Mouse (Mus musculus) heart, embryonic 15.5 days (tissue): ENCODE measurements around the gene Pkd1. TPM values are rescaled to one million over a fixed set of nuclear protein-coding genes. Genes with fewer than 3 reads are reported as not detected.

ENCODE experiments used
- ATAC-seq: fragments of 200-750 bp; cut with Nextera tagmentation; replicated peaks from 2 replicates; pipeline ENCODE4 v1.8.0; 2017; ENCODE audit warnings: low read depth, moderate TSS enrichment; ENCODE audit not compliant: insufficient number of reproducible peaks, insufficient read depth, low FRiP score
- H3K27ac ChIP-seq: fragments of 300-500 bp; sonication (generic); 2 replicates; pipeline ENCODE4 v1.5.1; 2015; ENCODE audit warnings: mild to moderate bottlenecking, inconsistent platforms
- H3K27me3 ChIP-seq: fragments of 300-500 bp; sonication (generic); 2 replicates; pipeline ENCODE4 v1.6.1; 2015; ENCODE audit warnings: inconsistent platforms
- H3K36me3 ChIP-seq: fragments of 300-500 bp; sonication (generic); 2 replicates; pipeline ENCODE4 v1.6.1; 2015; ENCODE audit warnings: mild to moderate bottlenecking, inconsistent platforms
- H3K4me1 ChIP-seq: fragments of 300-500 bp; sonication (generic); replicated peaks from 2 replicates; pipeline ENCODE4 v1.6.1; 2015; ENCODE audit warnings: inconsistent platforms
- H3K4me2 ChIP-seq: fragments of 300-500 bp; sonication (generic); 2 replicates; pipeline ENCODE4 v1.6.1; 2015; ENCODE audit warnings: inconsistent platforms, mild to moderate bottlenecking, moderate library complexity
- H3K4me3 ChIP-seq: fragments of 300-500 bp; sonication (generic); 2 replicates; pipeline ENCODE4 v1.5.1; 2015; ENCODE audit warnings: mild to moderate bottlenecking, inconsistent platforms
- H3K9ac ChIP-seq: fragments of 300-500 bp; sonication (generic); 2 replicates; pipeline ENCODE4 v1.6.1; 2015; ENCODE audit warnings: mild to moderate bottlenecking, inconsistent platforms
- H3K9me3 ChIP-seq: fragments of 300-500 bp; sonication (generic); replicated peaks from 2 replicates; pipeline ENCODE4 v1.6.1; 2016; ENCODE audit warnings: inconsistent platforms
- WGBS: fragments of 180-500 bp; shearing (Covaris S2); methylation state at CpG from one replicate; pipeline ENCODE4 v1.1.7; 2015; ENCODE audit warnings: mixed read lengths; 5-methylcytosine and 5-hydroxymethylcytosine counted together
- polyA plus RNA-seq: library from polyadenylated mRNA; unstranded; fragments of >200 nt; fragmentation: Nextera tagmentation; extraction: Ambion mirVana; gene quantifications from 2 replicates; pipeline ENCODE4 v1.2.1, GENCODE M21; 2015

Pkd1 gene
- polyA plus RNA-seq, 1 experiment from 2014 or later, result 12.4 TPM

DNA sequence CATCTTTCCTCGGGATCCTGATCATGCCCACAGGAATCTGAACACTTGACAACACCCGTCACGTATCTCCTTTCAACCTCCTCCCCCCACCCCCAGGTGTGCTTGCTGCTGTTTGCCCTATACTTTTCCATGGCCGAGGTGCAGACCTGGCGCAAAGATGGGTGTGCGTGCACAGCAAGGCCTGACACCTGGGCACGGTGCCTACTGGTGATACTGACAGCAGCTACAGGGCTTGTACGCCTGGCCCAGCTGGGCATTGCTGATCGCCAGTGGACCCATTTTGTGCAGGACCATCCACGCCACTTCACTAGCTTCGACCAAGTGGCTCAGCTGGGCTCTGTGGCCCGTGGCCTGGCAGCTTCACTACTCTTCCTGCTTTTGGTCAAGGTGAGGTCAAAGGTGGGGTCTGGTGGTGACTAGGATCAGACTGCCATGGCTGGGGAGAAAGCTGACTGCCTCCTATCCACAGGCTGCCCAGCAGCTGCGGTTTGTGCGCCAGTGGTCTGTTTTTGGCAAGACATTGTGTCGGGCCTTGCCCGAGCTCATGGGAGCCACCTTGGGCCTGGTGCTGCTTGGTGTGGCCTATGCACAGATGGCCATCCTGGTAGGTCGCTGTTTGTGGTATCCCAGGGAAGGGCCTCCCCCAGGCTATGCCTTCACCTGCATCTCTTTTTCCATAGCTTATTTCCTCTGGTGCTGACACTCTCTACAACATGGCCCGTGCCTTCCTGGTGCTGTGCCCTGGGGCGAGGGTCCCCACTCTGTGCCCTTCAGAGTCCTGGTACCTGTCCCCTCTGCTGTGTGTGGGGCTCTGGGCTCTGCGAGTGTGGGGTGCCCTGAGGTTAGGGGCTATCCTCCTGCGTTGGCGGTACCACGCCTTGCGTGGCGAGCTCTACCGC, 44.6 kb downstream of the Pkd1 start:
- Histone ChIP-seq H3K4me2 (no peak overlapping the region), H3K9ac (no peak overlapping the region), H3K9me3 (no peaks in the 10 kb centered on the region), H3K4me3 (no peak overlapping the region), H3K27ac (no peak overlapping the region), H3K27me3 (no peaks in the 10 kb centered on the region), H3K4me1 (no peaks in the 10 kb centered on the region; the same call in 1 of the 2 replicates), H3K36me3 (peaks cover 84% of the 10 kb centered on the region)
- ATAC-seq, result no peak
- WGBS, result 90% methylated on average over 26 of the region's 26 CpGs

DNA sequence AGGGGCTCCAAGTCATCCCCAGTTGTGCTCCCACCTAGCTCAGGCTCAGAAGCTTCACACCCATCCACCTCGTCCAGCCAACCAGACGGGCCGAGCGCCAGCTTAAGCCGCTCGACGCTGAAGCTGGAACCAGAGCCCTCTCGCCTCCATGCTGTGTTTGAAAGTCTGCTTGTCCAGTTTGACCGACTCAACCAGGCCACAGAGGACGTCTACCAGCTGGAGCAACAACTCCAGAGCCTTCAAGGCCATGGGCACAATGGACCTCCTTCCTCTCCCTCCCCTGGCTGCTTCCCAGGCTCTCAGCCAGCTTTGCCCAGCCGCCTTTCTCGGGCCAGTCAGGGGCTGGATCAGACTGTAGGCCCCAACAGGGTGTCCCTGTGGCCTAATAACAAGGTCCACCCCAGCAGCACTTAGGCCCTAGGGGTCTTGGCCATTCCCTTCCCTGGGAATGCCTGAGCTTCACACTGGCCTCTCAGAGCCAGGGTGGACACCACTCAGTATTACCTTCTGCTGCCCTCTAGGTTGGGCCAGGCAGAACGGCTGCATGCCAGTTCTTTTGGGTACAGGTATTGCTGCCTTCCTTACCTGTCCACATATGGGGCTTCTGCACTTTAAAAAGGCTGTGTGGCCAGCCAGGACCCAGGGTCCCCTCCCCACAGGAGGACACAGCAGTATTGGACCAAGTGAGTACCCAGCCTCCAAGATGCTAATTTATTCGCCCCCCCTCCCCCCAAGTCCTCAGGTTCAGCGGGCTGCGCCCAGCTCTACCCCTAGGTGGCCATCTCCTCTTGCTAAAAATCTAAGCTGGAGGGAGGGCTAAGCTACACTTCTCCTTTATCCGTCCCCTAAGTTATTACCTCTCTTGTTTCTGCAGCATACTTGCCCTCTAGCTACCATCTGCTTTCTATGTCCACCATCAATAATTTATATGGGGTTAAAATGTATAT, 45.8 kb downstream of the Pkd1 start:
- peaks cover 88% of the 10 kb centered on the region for H3K36me3 ChIP-seq
- H3K27me3 ChIP-seq, result no peaks in the 10 kb centered on the region
- H3K9me3 ChIP-seq, result no peaks in the 10 kb centered on the region
- no peak overlapping the region for H3K4me3 ChIP-seq
- no peak overlapping the region for H3K4me2 ChIP-seq
- 74% methylated on average over 17 of the region's 17 CpGs for WGBS
- no peak overlapping the region for H3K9ac ChIP-seq
- no peaks in the 10 kb centered on the region; the same call in 1 of the 2 replicates for H3K4me1 ChIP-seq
- H3K27ac ChIP-seq, result no peak overlapping the region
- ATAC-seq, result no peak

- no peak for ATAC-seq
Measured at GRCm38 (mm10) chr17:24596073-24596466, 46.4 kb downstream of the Pkd1 start.

GRCm38 (mm10) chr17:24596471-24597183, 47.0 kb downstream of the Pkd1 start:
- Histone ChIP-seq H3K27ac (no peak overlapping the region), H3K9me3 (no peaks in the 10 kb centered on the region), H3K4me1 (no peaks in the 10 kb centered on the region), H3K36me3 (peaks cover 82% of the 10 kb centered on the region), H3K4me2 (no peak overlapping the region), H3K4me3 (no peak overlapping the region), H3K27me3 (no peaks in the 10 kb centered on the region), H3K9ac (no peak overlapping the region)
- 83% methylated on average over 19 of the region's 19 CpGs for WGBS
- ATAC-seq, result no peak

More at GRCm38 (mm10) chr17:24596073-24596466, 46.4 kb downstream of the Pkd1 start:
- no peak overlapping the region for H3K4me2 ChIP-seq
- no peak overlapping the region for H3K27ac ChIP-seq
- no peak overlapping the region for H3K9ac ChIP-seq
- 78% methylated on average over 5 of the region's 5 CpGs for WGBS
- no peaks in the 10 kb centered on the region for H3K27me3 ChIP-seq
- H3K4me3 ChIP-seq, result no peak overlapping the region
- H3K36me3 ChIP-seq, result peaks cover 82% of the 10 kb centered on the region
- H3K9me3 ChIP-seq, result no peaks in the 10 kb centered on the region
- no peaks in the 10 kb centered on the region; the same call in 1 of the 2 replicates for H3K4me1 ChIP-seq

DNA sequence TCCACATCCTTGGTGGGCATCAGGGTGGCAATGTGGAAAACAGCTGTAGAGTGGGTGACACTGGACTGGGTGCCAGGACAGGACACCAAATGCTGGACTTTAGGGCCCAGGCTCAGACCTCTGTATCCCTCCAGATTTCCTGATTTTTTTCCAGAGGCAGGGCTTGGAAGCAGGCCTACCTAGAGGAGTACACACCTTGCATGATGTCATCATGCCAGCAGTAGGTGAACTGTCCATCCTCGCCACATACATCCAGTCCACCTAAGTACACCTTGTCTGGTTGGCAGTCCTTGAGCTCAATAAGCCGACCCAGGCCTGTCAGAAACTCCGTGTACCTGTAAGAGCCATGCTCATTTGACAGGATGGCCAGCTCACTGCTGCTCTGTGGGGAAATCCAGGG, 48.4 kb downstream of the Pkd1 start:
- no peak overlapping the region for H3K9ac ChIP-seq
- no peaks in the 10 kb centered on the region for H3K9me3 ChIP-seq
- ATAC-seq, result no peak
- H3K4me1 ChIP-seq, result no peaks in the 10 kb centered on the region
- H3K27ac ChIP-seq, result no peak overlapping the region
- H3K27me3 ChIP-seq, result no peaks in the 10 kb centered on the region
- H3K4me2 ChIP-seq, result no peak overlapping the region
- H3K4me3 ChIP-seq, result no peak overlapping the region
- H3K36me3 ChIP-seq, result peaks cover 83% of the 10 kb centered on the region
- WGBS, result 89% methylated on average over 3 of the region's 3 CpGs

GRCm38 (mm10) chr17:24600502-24600901, 50.9 kb downstream of the Pkd1 start:
- ATAC-seq, result no peak
- H3K9me3 ChIP-seq, result no peaks in the 10 kb centered on the region
- no peaks in the 10 kb centered on the region for H3K27me3 ChIP-seq
- no peak overlapping the region for H3K9ac ChIP-seq
- peaks cover 74% of the 10 kb centered on the region for H3K36me3 ChIP-seq
- H3K4me2 ChIP-seq, result no peak overlapping the region
- H3K27ac ChIP-seq, result no peak overlapping the region
- H3K4me3 ChIP-seq, result no peak overlapping the region
- H3K4me1 ChIP-seq, result no peaks in the 10 kb centered on the region
- WGBS, result 85% methylated on average over 4 of the region's 4 CpGs

DNA sequence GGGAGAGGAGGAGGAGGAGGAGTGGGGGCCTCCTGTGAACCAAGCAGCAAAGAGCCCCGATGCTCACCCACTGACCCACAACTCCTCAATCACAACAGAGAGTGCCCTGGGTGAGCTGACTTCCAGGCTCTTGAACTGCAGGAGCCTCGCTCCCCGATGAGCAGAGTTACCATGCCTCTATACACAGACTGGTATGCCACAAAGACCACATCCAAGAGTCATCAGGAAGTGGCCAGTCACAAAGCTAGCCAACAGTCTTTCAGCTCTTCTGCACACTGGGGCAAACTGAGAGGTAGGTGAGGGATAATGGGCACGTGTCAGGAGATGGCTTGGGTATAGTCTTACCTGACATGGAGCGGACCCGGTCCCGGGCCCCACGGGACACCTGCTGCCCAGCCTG, 54.3 kb downstream of the Pkd1 start:
- no peak for ATAC-seq
- H3K4me2 ChIP-seq, result no peak overlapping the region
- 79% methylated on average over 8 of the region's 8 CpGs for WGBS
- no peaks in the 10 kb centered on the region for H3K27me3 ChIP-seq
- H3K4me1 ChIP-seq, result no peaks in the 10 kb centered on the region
- no peak overlapping the region for H3K27ac ChIP-seq
- no peak overlapping the region for H3K4me3 ChIP-seq
- H3K9me3 ChIP-seq, result no peaks in the 10 kb centered on the region
- peaks cover 76% of the 10 kb centered on the region for H3K36me3 ChIP-seq
- H3K9ac ChIP-seq, result no peak overlapping the region

DNA sequence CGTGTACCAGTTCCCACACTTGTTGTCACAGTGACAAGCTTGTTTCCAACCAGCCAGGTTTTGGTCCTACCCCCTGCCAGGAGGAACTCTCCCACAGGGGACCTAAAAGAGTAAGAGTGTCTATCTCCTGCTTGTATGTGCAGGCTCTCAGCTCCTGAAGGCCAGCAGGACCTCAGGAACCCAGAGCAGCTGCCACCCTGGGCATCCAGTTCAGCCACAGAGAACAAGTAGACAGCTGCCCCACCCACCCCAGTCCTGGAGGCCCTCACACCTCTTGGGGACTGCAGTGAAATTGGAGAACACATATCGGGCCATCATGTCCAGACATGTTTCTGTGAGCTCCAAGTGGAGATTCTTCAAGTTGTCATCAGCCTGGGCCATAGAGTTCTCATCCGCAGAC, 54.9 kb downstream of the Pkd1 start:
- Histone ChIP-seq H3K4me1 (no peaks in the 10 kb centered on the region), H3K9me3 (no peaks in the 10 kb centered on the region), H3K36me3 (peaks cover 70% of the 10 kb centered on the region), H3K4me2 (no peak overlapping the region), H3K27me3 (no peaks in the 10 kb centered on the region), H3K4me3 (no peak overlapping the region), H3K27ac (no peak overlapping the region), H3K9ac (no peak overlapping the region)
- WGBS, result 72% methylated on average over 3 of the region's 3 CpGs
- ATAC-seq, result no peak

- Histone ChIP-seq H3K27me3 (no peaks in the 10 kb centered on the region), H3K9ac (no peak overlapping the region), H3K36me3 (peaks cover 44% of the 10 kb centered on the region), H3K27ac (no peak overlapping the region), H3K9me3 (no peaks in the 10 kb centered on the region), H3K4me3 (no peak overlapping the region), H3K4me2 (no peak overlapping the region), H3K4me1 (no peaks in the 10 kb centered on the region)
- WGBS, result 86% methylated on average over 4 of the region's 4 CpGs
- ATAC-seq, result no peak
Measured at GRCm38 (mm10) chr17:24608370-24608769, 58.7 kb downstream of the Pkd1 start.

- Histone ChIP-seq H3K36me3 (peaks cover 49% of the 10 kb centered on the region), H3K27ac (no peak overlapping the region), H3K27me3 (no peaks in the 10 kb centered on the region), H3K4me2 (no peak overlapping the region), H3K4me1 (no peaks in the 10 kb centered on the region), H3K9me3 (no peaks in the 10 kb centered on the region), H3K4me3 (no peak overlapping the region), H3K9ac (no peak overlapping the region)
- WGBS, result 83% methylated on average over 8 of the region's 8 CpGs
- no peak for ATAC-seq
Measured at GRCm38 (mm10) chr17:24608874-24609273, 59.2 kb downstream of the Pkd1 start.

DNA sequence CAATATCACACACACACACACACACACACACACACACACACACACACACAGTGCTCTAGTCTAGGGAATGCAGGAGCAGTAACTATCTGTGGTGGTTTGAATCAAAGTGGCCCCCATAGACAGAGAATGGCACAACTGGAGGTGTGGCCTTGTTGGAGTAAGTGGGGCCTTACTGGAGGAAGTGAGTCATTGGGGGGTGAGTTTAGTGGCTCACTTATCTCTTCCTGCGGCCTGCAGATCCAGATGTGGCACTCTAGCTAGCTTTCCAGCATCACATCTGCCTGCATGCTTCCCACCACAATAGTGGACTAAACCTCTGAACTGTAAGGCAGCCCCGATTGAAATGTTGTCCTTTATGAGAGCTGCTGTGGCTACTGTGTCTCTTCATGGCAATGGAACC, 61.1 kb downstream of the Pkd1 start:
- no peaks in the 10 kb centered on the region for H3K27me3 ChIP-seq
- H3K27ac ChIP-seq, result no peak overlapping the region
- WGBS, result 41% methylated on average over 2 of the region's 2 CpGs
- peaks cover 57% of the 10 kb centered on the region for H3K36me3 ChIP-seq
- no peak overlapping the region for H3K9ac ChIP-seq
- H3K4me1 ChIP-seq, result no peaks in the 10 kb centered on the region
- H3K4me3 ChIP-seq, result no peak overlapping the region
- no peak overlapping the region for H3K4me2 ChIP-seq
- H3K9me3 ChIP-seq, result no peaks in the 10 kb centered on the region
- no peak; the same call in 1 of the 2 replicates for ATAC-seq
